Mouse (Mus musculus): ENCODE results near the gene Gfm2.

Gene Gfm2

DNA sequence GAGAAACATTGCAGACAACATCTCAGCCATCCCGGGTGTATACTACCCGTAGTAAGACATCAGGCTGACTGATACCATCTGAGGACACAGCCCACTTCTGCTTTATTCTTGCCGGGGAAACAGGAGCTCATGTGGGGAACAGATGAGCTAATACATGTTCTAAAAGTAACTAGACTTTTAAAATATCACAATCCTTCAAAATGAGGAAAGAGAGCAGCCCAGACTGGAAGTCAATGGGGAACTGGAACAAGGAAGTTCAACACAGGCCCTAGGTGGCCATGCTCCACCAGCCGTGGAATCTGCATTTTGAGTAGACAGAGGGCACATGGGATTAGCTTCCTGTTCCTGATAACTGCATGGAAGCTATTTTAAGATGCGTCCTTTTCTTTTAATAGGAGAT, 50.0 kb downstream of the Gfm2 start:
- no peak for DNase-seq (ENCODE audit: low spot score)

DNA sequence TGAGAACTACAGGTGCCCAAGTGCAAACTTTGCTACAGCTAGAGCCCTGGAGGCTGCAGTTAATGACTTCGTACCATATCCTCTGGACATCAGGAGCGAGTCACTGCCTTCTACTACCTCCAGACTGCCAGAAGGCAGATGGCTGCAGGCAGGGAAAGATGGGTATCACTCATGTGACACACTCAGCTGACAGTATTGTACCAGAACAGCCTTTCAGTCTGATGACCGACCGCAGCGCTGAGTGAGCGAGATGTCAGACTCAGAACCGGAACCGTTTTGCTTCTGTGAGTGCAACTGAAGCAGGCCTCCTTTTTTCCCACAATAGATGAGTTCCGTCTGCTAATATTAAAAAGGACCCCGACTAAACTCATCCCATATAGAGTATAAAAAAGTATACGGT, 54.9 kb downstream of the Gfm2 start:
- no peak for DNase-seq (ENCODE audit: low spot score)

- no peak for DNase-seq (ENCODE audit: low spot score)
Observed at GRCm38 (mm10) chr13:97193420-97193819, 55.7 kb downstream of the Gfm2 start.

DNA sequence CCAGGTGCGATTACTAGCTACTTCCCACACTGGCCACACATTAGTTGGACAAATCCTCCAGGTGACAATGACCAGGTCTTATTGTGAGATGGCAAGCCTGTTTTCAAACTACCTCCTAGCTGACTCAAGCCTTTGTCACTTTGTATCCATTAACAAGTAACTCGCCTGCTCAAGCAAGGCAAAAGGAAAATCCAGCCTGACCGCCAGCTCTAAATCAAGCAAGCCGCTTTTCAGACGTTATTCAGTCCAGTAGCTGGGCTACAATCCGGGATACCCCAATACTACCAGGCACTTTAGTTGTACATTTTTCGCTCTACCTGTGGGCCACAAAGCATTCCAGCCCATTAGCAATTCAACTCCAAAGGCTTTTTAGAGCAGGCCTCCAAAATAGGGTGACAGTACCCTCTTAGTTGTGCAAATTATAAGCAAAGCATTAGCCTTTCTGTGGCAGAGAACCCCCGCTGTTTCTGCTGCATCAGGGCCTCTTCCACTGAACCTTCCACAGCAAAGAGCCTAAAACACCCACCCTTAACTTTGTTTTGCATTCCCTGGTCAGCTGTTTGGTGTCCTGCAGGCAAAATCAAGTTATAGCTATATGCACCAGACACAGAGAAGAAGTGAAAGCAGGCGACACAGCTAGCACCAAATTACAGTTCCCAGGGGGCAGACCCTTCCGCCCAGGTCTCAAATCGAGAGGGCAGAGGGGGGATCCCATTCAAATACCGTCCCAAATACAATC, 58.6 kb downstream of the Gfm2 start:
- DNase-seq (ENCODE audit: low spot score) = no peak

DNA sequence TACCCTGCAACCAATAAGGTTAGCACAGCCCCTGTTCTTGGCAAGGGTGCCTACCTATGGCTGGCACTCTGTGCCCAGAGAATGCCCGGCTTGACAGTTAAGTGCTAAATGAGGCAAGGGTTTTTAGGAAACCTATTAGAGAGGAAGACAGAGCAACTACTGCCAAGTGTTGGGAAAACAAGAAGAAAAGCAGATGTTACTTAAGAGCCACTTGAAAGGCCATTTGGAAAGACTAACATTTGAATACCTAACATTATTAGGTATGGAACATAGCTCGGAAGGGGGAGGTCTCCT, 59.1 kb downstream of the Gfm2 start:
- DNase-seq (ENCODE audit: low spot score) = no peak

DNA sequence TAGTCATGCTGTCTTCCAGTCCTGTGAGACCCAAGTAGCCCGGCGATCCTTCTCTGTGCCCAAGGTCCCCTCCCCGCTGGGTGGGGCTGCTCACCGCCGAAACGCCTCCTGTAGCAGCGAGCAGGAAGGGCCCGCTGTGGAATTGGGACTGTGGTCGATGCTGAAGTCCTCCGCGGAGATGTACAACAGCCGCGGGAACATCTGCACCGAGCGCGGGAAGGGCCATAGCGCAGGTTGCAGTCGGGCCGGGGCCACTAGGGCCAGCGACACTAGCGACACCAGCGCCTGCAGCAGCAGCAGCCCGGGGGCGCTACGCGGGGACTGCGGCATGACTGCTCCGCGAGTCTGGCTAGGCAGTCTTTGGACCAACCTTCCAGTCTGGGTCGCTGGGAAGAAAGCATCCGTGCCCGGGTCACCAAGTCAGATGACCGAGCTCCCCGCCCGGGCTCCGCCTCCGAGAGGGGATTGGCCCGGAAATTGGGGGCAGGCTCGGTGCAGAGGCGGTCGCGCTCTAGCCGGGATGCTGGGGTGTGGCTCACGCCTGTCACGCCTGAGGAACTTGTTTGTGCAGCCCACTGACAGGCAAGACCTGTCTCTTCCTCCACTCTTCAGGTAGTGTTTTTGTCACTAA, 60.3 kb downstream of the Gfm2 start, which contains the start of gene Hexb:
Hexb (minus strand) TSS at position 426 of the 631 bp plus-strand sequence.
- peak; percentile 92 for DNase-seq (ENCODE audit: low spot score)

DNA sequence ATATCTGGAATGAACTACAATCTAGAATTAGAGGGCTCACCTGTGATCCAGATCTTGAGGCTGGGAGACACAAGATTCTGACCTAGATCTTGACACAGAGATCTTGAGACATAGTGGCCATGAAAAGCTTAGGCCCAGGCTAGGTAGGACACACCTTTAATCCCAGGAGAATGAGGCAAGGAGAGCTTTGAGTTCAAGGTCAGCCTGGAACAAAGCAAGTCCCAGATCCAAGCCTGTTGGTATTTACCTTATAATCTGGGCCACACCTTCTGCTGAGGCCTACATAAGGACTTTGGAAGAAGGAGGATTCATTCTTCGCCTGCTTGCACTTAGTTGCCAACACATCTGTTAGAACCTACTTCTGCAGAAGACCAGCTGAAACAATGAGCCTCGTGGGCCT, 61.4 kb downstream of the Gfm2 start:
- no peak for DNase-seq (ENCODE audit: low spot score)

GRCm38 (mm10) chr13:97201076-97201475, 63.3 kb downstream of the Gfm2 start:
- no peak for DNase-seq (ENCODE audit: low spot score)

DNA sequence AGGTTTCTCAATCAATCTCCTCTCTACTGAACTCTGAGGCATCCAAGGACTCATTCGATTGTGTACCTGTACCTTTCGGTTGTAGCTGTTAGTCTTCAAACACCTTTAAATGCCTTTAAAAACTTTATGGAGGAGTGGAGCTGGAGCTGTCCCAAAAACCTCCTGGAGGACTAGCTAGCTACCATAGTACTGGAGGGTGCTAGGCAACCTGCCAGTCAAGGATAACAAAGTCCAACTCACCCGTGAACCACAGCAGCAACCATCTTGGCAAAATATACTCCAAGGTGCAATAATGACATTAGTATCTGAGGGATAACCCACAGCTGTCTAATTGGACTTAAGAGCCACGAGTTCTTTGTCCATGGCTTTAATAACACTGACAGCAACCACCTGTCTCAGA, 64.2 kb downstream of the Gfm2 start:
- DNase-seq (ENCODE audit: low spot score) = no peak

GRCm38 (mm10) chr13:97205052-97205701, 67.4 kb downstream of the Gfm2 start:
- peak; percentile 87 for DNase-seq (ENCODE audit: low spot score)

GRCm38 (mm10) chr13:97206046-97206445, 68.3 kb downstream of the Gfm2 start:
- no peak for DNase-seq (ENCODE audit: low spot score)

GRCm38 (mm10) chr13:97207472-97208111, 69.9 kb downstream of the Gfm2 start:
- DNase-seq (ENCODE audit: low spot score) = no peak

GRCm38 (mm10) chr13:97208112-97208478, 70.4 kb downstream of the Gfm2 start:
- no peak for DNase-seq (ENCODE audit: low spot score)

DNA sequence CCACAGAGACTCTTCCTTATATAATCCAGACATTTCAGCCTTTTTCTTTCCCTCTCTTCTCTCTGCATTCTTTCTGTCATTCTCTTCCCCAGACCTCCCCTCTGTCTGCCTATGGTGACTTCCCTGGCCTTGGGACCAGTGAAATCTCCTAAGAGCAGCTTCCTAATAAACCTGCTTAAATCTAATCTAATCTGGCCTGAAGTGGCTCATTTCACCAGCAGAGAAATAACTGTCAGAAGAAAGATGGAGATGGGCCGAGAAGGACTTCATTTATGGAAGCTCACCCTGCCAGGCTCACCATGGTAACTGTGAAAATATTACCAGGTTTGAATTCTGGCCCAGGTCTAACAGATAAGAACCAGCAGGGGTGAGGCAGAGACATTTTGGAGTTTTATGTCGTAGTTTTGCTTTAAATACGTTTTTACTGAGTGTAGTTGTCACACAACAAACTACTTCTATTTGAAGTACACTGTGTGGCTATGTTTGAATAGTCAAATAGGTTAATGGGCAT, 70.8 kb downstream of the Gfm2 start:
- no peak for DNase-seq (ENCODE audit: low spot score)

GRCm38 (mm10) chr13:97214583-97215268, 77.0 kb downstream of the Gfm2 start:
- DNase-seq (ENCODE audit: low spot score) = no peak

DNA sequence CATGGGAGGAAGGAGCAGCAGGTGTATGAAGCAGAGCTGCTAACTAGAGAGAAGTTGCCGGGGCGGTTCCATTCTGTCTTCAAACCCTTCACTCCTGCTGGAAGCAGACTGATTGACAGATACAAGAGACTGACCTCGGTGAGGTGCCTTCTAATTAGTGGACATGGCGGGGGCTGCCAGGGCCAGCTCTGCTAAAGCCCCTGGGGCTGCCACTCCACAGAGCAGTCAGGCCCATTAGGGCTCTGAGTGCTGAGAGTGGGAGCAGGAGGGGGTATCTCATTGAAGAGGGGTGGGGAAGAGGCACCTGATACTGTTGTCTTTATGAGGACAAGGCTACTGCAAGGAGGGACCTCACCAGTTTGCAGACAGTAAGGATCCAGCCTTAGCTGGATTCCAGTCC, 77.8 kb downstream of the Gfm2 start:
- DNase-seq (ENCODE audit: low spot score) = no peak

DNA sequence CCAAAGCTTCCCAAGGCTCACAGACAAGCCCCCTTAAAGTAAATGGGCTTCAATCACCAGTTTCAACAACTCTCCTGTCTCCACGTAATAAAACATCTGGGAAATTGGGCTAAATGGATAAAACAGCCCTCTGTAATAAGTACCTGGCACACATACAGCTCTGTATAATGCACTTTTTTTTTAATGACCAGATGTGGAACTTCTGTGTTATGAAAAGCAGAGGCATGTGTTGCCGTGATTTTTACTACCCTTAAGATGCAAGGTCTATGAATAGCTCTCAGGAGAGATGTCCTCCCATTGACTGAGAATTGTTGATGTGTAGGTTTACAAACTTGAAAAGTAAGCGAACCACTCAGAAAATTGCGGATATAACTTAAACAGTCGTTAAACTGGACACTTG, 78.5 kb downstream of the Gfm2 start:
- DNase-seq (ENCODE audit: low spot score) = no peak

GRCm38 (mm10) chr13:97220022-97220421, 82.3 kb downstream of the Gfm2 start:
- no peak for DNase-seq (ENCODE audit: low spot score)

- DNase-seq (ENCODE audit: low spot score) = no peak
Observed at GRCm38 (mm10) chr13:97223856-97224255, 86.1 kb downstream of the Gfm2 start.

DNA sequence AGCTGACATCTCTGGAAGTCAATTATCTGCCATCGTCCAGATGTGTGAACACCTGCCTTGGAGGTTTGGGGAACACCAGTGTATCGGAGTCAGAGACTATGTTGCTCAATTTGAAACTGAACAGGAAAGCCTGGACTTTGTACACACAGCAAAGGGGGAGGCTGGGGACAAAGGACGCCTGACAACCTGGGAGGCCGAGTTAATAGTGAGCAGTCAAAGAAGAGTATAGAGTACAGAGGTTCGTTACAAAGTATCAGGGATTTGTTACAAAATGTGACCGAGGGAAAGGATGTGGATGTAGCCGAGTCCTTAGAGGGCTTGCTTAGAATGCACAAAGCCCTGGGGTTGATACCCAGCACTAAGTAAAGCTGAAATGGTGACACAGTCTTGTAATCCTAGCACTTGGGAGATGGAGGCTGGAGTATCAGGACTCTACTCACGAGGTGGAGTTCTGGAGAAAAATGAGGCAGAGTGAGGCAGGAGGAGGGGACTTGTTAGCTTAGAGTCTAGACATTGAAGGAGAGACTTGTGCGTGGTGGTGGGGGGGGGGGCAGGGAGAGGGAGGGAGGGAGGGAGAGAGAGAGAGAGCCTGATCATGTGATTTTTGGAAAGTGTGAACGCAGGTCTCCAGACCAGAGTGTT, 86.7 kb downstream of the Gfm2 start:
- no peak for DNase-seq (ENCODE audit: low spot score)

DNA sequence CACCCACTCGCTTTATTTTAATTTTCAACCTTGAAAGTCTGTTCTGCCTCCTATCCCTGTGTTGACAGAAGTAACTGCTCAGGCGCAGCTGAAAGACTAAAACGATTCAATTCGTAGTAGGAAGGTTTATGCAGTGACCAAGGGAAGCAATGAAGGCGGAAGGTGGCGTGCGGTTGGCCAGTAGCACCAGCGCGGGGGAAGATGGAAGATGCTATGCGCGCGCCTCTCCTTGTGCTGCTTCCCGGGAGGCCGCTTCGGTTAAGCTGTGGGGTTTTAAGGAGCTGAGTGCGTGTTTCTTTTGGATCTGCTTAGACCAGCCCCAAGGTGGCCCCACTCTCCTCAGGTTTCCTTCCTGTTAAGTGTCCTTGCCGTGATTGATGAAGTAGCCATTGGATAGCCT, 87.4 kb downstream of the Gfm2 start:
- no peak for DNase-seq (ENCODE audit: low spot score)

GRCm38 (mm10) chr13:97227795-97228194, 90.1 kb downstream of the Gfm2 start:
- no peak for DNase-seq (ENCODE audit: low spot score)

All from embryo, embryonic 10 days (tissue).